Mouse (Mus musculus): ENCODE results near the gene Kif21b. TPM values are rescaled to one million over a fixed set of nuclear protein-coding genes. Genes with fewer than 3 reads are reported as not detected.
A peak's percentile ranks its signal among the peaks of the same experiment; 100 is the strongest.

Kif21b gene
- polyA plus RNA-seq (2012; ENCODE audit: insufficient read depth, insufficient read length, missing spikeins), result 1.3 TPM in 2 replicates

- Histone ChIP-seq H3K27ac (replicated peaks; ENCODE audit: low read depth, low read length) (no peak within 1 kb of the TSS), H3K4me3 (ENCODE audit: insufficient read depth, low read depth, low read length) (peak within 1 kb of the TSS; percentile 65), H3K4me1 (ENCODE audit: control insufficient read depth, insufficient read depth, insufficient read length, low read length) (peaks cover 2% of the 10 kb centered on the region)
Measured at GRCm38 (mm10) chr1:136130951-136131558, at the start of gene Kif21b. TSS of gene Kif21b (plus strand) at chr1:136131389.

GRCm38 (mm10) chr1:136085988-136086685 is 45.1 kb upstream of the Kif21b start:
- H3K4me3 ChIP-seq (ENCODE audit: insufficient read depth, low read depth, low read length), result no peak overlapping the region
- H3K4me1 ChIP-seq (ENCODE audit: control insufficient read depth, insufficient read depth, insufficient read length, low read length), result no peaks in the 10 kb centered on the region

DNA sequence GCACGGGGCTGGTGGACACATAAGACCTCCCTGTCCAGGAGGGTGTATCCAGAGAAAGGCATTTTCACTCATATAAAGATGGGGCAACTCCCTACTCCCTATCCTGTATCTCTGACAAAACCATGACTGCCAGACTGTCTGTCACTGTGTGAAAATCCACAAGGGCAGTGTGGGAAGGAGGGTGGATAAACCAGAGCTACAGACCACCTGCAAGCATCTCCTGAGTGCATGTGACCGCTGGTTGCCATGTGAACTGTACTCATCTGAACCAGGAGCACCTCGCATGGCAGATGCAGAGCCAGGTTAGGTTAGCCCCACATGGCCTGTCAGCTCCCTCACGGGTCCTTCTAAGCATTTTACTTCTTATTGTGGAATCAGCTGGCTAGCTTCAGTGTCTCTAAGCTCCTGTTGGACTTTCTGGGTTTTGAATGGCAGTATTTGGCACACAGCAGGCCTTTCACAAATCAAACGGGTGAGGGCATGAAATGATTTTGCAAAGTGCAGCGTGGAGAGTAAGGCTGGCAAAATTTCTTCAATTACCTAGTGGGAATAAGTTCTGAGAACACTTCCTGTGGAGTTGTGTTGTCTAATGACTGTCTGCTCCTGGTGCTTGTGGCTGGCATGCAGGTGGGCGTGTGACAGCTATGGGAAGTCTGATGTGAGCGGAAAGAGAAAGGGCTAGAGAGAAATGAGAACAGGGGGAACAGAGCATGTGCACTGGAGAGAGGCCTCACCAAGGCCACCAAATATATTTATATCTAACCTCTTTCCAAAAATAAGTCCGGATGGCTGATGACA is 41.6 kb upstream of the Kif21b start:
- H3K4me1 ChIP-seq (ENCODE audit: control insufficient read depth, insufficient read depth, insufficient read length, low read length), result no peaks in the 10 kb centered on the region
- H3K27ac ChIP-seq (replicated peaks; ENCODE audit: low read depth, low read length), result no peak overlapping the region
- no peak overlapping the region for H3K4me3 ChIP-seq (ENCODE audit: insufficient read depth, low read depth, low read length)

More at GRCm38 (mm10) chr1:136085988-136086685, 45.1 kb upstream of the Kif21b start:
- no peak overlapping the region for H3K27ac ChIP-seq (replicated peaks; ENCODE audit: low read depth, low read length)

- Histone ChIP-seq H3K27ac (replicated peaks; ENCODE audit: low read depth, low read length) (no peak overlapping the region), H3K4me1 (ENCODE audit: control insufficient read depth, insufficient read depth, insufficient read length, low read length) (no peaks in the 10 kb centered on the region), H3K4me3 (ENCODE audit: insufficient read depth, low read depth, low read length) (no peak overlapping the region)
Measured at GRCm38 (mm10) chr1:136093726-136094125, 37.5 kb upstream of the Kif21b start.

GRCm38 (mm10) chr1:136094807-136095206 is 36.4 kb upstream of the Kif21b start:
- Histone ChIP-seq H3K4me3 (ENCODE audit: insufficient read depth, low read depth, low read length) (no peak overlapping the region), H3K4me1 (ENCODE audit: control insufficient read depth, insufficient read depth, insufficient read length, low read length) (no peaks in the 10 kb centered on the region), H3K27ac (replicated peaks; ENCODE audit: low read depth, low read length) (no peak overlapping the region)

DNA sequence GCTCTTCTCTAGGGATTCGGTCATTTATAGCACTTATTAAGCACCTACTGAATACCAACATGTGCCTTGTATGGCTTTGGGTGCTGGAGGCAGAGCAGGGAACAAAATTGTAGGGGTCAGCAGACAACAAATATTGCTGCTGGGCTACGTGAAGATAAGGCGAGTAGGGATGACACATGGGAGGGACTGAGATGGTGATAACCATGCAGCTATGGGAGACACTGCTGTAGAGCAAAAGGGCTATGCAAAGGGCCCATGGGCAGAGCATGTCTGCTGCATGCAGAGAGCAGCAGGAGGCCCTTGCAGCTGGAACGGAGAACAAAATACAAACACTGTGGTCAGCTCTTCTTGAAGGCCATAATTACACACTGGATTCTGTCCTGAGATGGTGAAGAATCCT is 29.1 kb upstream of the Kif21b start:
- Histone ChIP-seq H3K27ac (replicated peaks; ENCODE audit: low read depth, low read length) (no peak overlapping the region), H3K4me1 (ENCODE audit: control insufficient read depth, insufficient read depth, insufficient read length, low read length) (no peaks in the 10 kb centered on the region)

DNA sequence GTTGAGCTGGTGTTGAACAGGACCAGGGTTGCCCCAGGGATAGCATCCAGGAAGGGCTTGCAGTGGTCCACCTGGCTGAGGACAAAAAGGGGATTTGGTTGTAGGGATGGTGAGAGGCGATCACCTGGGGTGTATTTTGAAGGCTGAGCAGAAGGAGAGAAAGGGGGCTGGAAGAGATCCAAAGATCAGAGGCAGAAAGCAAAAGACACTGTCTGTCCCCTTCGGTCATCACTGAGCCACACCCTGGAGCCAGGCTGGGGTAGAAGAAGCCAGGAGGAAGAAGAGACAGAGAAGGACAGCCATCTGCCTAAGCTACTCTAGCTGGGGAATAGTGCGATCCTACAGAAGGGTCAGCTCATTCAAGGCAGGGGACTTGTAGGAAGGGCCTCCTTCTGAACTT is 28.6 kb upstream of the Kif21b start:
- Histone ChIP-seq H3K4me1 (ENCODE audit: control insufficient read depth, insufficient read depth, insufficient read length, low read length) (no peaks in the 10 kb centered on the region), H3K4me3 (ENCODE audit: insufficient read depth, low read depth, low read length) (no peak overlapping the region), H3K27ac (replicated peaks; ENCODE audit: low read depth, low read length) (no peak overlapping the region)

More for the DNA sequence above, 29.1 kb upstream of the Kif21b start:
- no peak overlapping the region for H3K4me3 ChIP-seq (ENCODE audit: insufficient read depth, low read depth, low read length)

GRCm38 (mm10) chr1:136102981-136103380 is 28.2 kb upstream of the Kif21b start:
- no peak overlapping the region for H3K27ac ChIP-seq (replicated peaks; ENCODE audit: low read depth, low read length)
- no peak overlapping the region for H3K4me3 ChIP-seq (ENCODE audit: insufficient read depth, low read depth, low read length)
- H3K4me1 ChIP-seq (ENCODE audit: control insufficient read depth, insufficient read depth, insufficient read length, low read length), result no peaks in the 10 kb centered on the region

DNA sequence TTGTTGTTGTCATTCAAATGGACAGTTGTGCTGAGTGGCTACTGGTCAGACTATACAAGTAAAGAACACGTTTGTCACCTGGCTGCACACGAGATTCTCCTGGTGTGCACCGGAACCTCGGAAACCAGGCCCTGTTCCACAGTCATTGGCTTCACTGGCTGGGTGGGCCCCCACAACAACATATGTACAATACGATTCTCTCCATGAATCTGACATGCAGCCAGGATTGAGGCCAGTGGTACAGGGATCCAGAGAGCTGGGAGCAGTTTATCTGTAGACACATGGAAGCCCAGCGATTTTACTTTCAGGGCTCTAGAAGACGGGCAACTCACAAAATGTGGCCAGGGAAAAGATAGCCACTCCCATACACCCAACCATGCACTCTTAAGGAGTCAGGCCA is 27.5 kb upstream of the Kif21b start:
- no peak overlapping the region for H3K27ac ChIP-seq (replicated peaks; ENCODE audit: low read depth, low read length)
- H3K4me3 ChIP-seq (ENCODE audit: insufficient read depth, low read depth, low read length), result no peak overlapping the region
- H3K4me1 ChIP-seq (ENCODE audit: control insufficient read depth, insufficient read depth, insufficient read length, low read length), result no peaks in the 10 kb centered on the region

GRCm38 (mm10) chr1:136104741-136105140 is 26.4 kb upstream of the Kif21b start:
- Histone ChIP-seq H3K4me1 (ENCODE audit: control insufficient read depth, insufficient read depth, insufficient read length, low read length) (no peaks in the 10 kb centered on the region), H3K27ac (replicated peaks; ENCODE audit: low read depth, low read length) (no peak overlapping the region), H3K4me3 (ENCODE audit: insufficient read depth, low read depth, low read length) (no peak overlapping the region)

GRCm38 (mm10) chr1:136109464-136109863 is 21.7 kb upstream of the Kif21b start:
- Histone ChIP-seq H3K4me1 (ENCODE audit: control insufficient read depth, insufficient read depth, insufficient read length, low read length) (no peaks in the 10 kb centered on the region), H3K4me3 (ENCODE audit: insufficient read depth, low read depth, low read length) (no peak overlapping the region), H3K27ac (replicated peaks; ENCODE audit: low read depth, low read length) (no peak overlapping the region)

DNA sequence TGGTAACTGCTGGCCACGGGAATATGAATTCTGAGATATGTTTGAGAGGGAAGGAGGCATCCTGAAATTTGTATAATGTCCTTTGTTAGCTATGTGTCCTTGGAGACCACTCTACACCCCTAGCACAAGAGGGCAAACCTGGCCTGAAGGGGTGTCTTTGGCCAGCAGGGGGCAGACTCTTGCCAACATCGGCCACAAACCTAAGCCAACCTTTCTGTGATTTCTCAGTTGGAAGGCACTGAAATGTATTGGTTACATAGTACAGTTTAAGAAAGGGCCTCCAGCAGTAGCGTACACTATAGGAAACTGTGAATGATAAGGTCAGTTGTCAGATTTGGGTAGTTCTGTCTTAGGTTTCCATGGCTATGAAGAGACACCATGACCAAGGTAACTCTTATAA is 15.0 kb upstream of the Kif21b start:
- Histone ChIP-seq H3K4me3 (ENCODE audit: insufficient read depth, low read depth, low read length) (no peak overlapping the region), H3K4me1 (ENCODE audit: control insufficient read depth, insufficient read depth, insufficient read length, low read length) (no peaks in the 10 kb centered on the region), H3K27ac (replicated peaks; ENCODE audit: low read depth, low read length) (no peak overlapping the region)

DNA sequence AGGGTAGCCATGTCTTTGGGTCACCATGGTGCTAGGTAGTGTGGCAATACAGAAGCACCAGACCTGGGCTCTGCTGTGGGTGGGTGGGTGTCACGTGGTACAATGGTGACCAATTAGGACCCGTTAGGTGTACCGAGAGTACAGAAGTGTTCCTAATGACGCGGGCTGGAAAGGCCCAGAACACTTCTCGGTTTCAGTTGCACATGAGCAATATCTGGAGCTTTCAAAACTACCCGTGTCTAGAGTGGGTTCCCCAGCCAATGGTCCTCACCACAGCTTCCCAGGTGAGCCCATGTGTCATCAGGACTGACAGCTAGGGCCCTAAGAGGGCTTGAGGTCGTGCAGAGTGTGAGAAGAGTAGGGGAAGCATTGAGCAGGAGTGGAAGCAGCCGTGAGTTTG is 14.1 kb upstream of the Kif21b start:
- Histone ChIP-seq H3K4me3 (ENCODE audit: insufficient read depth, low read depth, low read length) (no peak overlapping the region), H3K4me1 (ENCODE audit: control insufficient read depth, insufficient read depth, insufficient read length, low read length) (no peaks in the 10 kb centered on the region), H3K27ac (replicated peaks; ENCODE audit: low read depth, low read length) (no peak overlapping the region)

GRCm38 (mm10) chr1:136118875-136119274 is 12.3 kb upstream of the Kif21b start:
- H3K4me3 ChIP-seq (ENCODE audit: insufficient read depth, low read depth, low read length), result no peak overlapping the region
- no peak overlapping the region for H3K27ac ChIP-seq (replicated peaks; ENCODE audit: low read depth, low read length)
- H3K4me1 ChIP-seq (ENCODE audit: control insufficient read depth, insufficient read depth, insufficient read length, low read length), result no peaks in the 10 kb centered on the region

DNA sequence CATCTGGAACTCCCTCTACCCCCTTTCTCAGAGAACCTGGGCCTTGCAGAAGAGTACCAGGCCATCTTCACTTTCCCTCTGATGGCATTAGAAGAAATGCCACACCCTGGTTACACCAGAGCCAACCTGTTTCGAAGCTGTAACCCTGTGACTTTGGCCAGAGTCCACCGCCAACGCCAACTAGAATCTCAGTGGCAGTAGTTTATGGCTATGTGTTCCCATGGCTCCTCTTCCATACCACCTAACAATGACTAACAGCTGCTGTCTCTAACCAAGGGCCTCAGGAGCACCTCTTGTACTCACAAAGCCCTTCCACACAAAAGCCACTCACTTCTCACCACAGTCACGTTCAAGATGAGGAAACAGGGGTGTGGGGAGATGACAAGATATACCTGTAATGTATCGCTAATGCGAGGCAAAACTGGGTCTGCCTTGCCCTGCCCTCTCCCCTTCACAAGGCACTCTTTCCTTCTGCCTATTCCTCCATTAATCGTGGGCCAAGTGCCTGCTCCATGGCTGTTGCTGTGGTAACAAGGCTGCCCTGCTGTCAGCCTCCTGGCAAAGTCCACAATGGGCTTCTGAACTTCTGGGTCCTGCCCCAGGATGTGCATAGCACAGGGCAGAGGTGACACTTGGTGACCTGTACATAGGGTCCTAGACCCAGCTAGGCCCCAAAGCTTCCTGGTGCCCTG is 11.5 kb upstream of the Kif21b start:
- no peak overlapping the region for H3K4me3 ChIP-seq (ENCODE audit: insufficient read depth, low read depth, low read length)
- no peak overlapping the region for H3K27ac ChIP-seq (replicated peaks; ENCODE audit: low read depth, low read length)
- no peaks in the 10 kb centered on the region for H3K4me1 ChIP-seq (ENCODE audit: control insufficient read depth, insufficient read depth, insufficient read length, low read length)

All from brown adipose tissue, adult 24 weeks (tissue).